Mouse (Mus musculus) T-cell, adult 2 months (primary cell): ENCODE results near the gene Bod1.
A peak's percentile ranks its signal among the peaks of the same experiment; 100 is the strongest.

Experiments
- DNase-seq: peaks from one replicate; pipeline ENCODE4 v3.0.0; 2022; ENCODE audit warnings: low spot score

The Bod1 gene

GRCm38 (mm10) chr11:31671354-31672169, at the start of gene Bod1:
TSS of gene Bod1 (minus strand) at chr11:31671885.
- DNase-seq: peak; percentile 96

- DNase-seq: no peak
These were observed 47.4 kb upstream of the Bod1 start for GRCm38 (mm10) chr11:31719090-31719489.

- no peak for DNase-seq
These were observed 46.4 kb upstream of the Bod1 start for GRCm38 (mm10) chr11:31717926-31718735.

GRCm38 (mm10) chr11:31713641-31714121, 42.0 kb upstream of the Bod1 start:
- DNase-seq: no peak

GRCm38 (mm10) chr11:31713116-31713515, 41.4 kb upstream of the Bod1 start:
- no peak for DNase-seq

- DNase-seq: no peak
These were observed 36.1 kb upstream of the Bod1 start for GRCm38 (mm10) chr11:31707771-31708170.

GRCm38 (mm10) chr11:31703173-31703572, 31.5 kb upstream of the Bod1 start:
- no peak for DNase-seq

GRCm38 (mm10) chr11:31701901-31702300, 30.2 kb upstream of the Bod1 start:
- no peak for DNase-seq

GRCm38 (mm10) chr11:31699502-31699901, 27.8 kb upstream of the Bod1 start:
- no peak for DNase-seq

- DNase-seq: no peak
These were observed 23.1 kb upstream of the Bod1 start for GRCm38 (mm10) chr11:31694801-31695200.

GRCm38 (mm10) chr11:31694109-31694508, 22.4 kb upstream of the Bod1 start:
- DNase-seq: no peak

GRCm38 (mm10) chr11:31693322-31693721, 21.6 kb upstream of the Bod1 start:
- DNase-seq: no peak

- DNase-seq: no peak
These were observed 17.3 kb upstream of the Bod1 start for GRCm38 (mm10) chr11:31688956-31689355.

- DNase-seq: no peak
These were observed 13.4 kb upstream of the Bod1 start for GRCm38 (mm10) chr11:31684913-31685567.

GRCm38 (mm10) chr11:31684126-31684525, 12.4 kb upstream of the Bod1 start:
- DNase-seq: no peak

- no peak for DNase-seq
These were observed 8.2 kb upstream of the Bod1 start for GRCm38 (mm10) chr11:31679840-31680381.

- no peak for DNase-seq
These were observed 5.6 kb upstream of the Bod1 start for GRCm38 (mm10) chr11:31677309-31677708.

- no peak for DNase-seq
These were observed 5.1 kb upstream of the Bod1 start for GRCm38 (mm10) chr11:31676661-31677252.

GRCm38 (mm10) chr11:31675430-31675829, 3.7 kb upstream of the Bod1 start:
- peak; percentile 44 for DNase-seq

- DNase-seq: no peak
These were observed 482 bp upstream of the Bod1 start for GRCm38 (mm10) chr11:31672170-31672563.

- DNase-seq: no peak
These were observed 1.2 kb downstream of the Bod1 start for GRCm38 (mm10) chr11:31670468-31670921.
